Mouse (Mus musculus) bone marrow macrophage, adult 2 months (primary cell): ENCODE measurements at regions not wholly inside any gene's neighbourhood (a gene's known extent, or its start where the extent isn't known, plus 50 kb on each side); places are given as distances from the start of the nearest gene placed in this dataset.

Experiments
- H3K27ac ChIP-seq: 2 replicates; pipeline ENCODE4 v1.5.1; 2012; ENCODE audit warnings: low read depth, low read length; ENCODE audit not compliant: insufficient read depth
- H3K4me1 ChIP-seq: 2 replicates; pipeline ENCODE4 v1.6.1; 2012; ENCODE audit warnings: low read length; ENCODE audit not compliant: control insufficient read depth, insufficient read depth
- H3K4me3 ChIP-seq: 2 replicates; pipeline ENCODE4 v1.5.1; 2012; ENCODE audit warnings: mild to moderate bottlenecking, low read length, moderate library complexity; ENCODE audit not compliant: insufficient read depth
- CTCF ChIP-seq: IDR thresholded peaks from 2 replicates; pipeline ENCODE4 v1.5.1; 2012; ENCODE audit warnings: low read depth, mild to moderate bottlenecking, low read length, moderate library complexity
- POLR2A ChIP-seq: IDR thresholded peaks from 2 replicates; pipeline ENCODE4 v1.6.1; 2012; ENCODE audit warnings: mild to moderate bottlenecking, low read depth, low read length, borderline replicate concordance

DNA sequence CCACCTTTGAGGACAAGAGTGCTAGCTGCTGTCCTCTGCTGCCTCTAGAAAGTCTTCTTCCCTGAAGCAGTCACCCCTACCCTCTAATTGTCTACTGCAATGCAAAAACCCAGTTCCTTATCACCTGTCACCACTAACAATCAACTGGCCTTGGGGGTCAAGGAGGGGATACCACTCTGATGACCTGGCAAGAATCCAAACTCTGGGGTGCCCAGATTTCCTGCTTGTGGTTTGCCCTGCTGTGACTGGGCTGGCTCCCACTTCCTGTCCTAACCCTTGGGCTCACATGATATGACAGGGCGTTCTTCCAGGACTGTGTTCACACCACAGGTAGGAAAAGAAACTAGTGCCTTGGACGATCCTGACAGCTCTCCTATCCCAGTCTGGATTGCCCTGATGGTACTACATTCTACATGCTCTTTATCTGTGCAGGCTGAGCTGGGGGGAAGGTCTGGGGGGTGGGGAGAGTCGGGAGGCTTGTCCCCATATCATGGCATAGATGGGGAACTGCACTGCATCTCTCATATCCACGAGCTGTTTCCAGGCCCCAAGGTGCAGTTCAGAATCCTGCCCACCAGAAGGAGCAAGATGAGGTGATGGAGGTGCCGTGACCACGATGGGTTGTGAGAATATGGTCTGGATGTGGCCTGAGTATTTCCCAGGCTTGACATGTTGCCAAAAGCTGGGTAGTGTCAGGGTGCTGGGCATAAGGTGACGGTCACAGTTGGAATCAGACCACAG is 81.0 kb downstream of the Maf start:
- Histone ChIP-seq H3K27ac (peak overlapping the region; percentile 13; the same call in 1 of the 2 replicates), H3K4me3 (no peak overlapping the region), H3K4me1 (peaks cover 30% of the 10 kb centered on the region)
- no peak for TF ChIP-seq CTCF
- no peak for TF ChIP-seq POLR2A

DNA sequence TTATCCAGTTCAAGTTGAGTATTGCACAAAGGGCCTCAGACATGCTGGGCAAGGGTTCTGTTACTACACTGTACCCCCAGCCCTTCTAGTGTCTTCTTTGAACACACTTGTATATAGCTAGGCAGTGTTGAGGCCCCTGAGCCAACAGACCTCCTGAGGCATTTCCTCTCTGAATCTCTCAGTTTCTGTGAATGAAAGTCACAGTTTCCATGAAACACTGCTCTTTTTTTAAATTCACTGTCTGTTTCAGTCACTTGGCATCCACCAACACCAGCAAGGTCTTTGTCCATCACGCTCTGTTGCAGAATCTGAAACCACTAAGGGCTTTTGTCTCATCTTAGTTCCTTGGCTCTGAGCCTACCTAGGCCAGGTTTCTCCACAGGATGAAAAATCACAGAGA is 82.5 kb downstream of the Maf start:
- peaks cover 33% of the 10 kb centered on the region for H3K4me1 ChIP-seq
- H3K4me3 ChIP-seq, result no peak overlapping the region
- H3K27ac ChIP-seq, result no peak overlapping the region
- TF ChIP-seq CTCF (no peak), POLR2A (no peak)

DNA sequence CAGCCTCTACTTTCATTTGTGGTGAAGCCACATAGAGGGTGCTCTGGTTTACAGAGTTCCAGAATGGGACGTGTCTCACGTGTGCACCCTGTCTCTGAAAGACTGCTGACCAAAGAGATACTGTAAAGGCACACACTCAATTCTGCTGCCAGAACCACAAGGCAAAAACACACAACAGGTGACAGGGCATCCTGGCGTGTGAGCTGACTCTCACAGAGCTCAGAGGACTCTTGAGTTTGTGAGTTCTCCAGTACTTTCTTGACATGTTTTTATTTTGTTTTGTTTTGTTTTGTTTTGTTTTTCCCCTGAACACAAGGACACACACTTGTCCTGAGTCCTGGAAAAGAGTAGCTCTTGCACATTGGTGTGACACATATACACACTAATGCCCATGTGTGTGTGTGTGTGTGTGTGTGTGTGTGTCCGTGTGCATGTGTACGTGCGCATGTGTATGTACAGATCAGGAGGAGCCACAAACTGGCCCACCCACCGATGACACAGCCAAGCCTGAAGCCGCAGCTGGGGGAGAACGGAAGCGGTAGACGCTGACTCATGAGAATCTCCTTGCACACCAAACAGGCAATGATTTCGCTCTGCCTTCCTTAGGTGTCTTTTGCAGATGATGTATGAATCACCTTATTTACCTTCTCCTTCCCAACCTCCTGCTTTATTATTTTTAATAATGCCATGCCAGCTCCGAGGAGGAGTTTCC is 89.4 kb downstream of the Maf start:
- H3K4me3 ChIP-seq, result no peak overlapping the region
- H3K27ac ChIP-seq, result peak overlapping the region; percentile 62
- TF ChIP-seq POLR2A (no peak), CTCF (no peak)
- peaks cover 58% of the 10 kb centered on the region for H3K4me1 ChIP-seq

DNA sequence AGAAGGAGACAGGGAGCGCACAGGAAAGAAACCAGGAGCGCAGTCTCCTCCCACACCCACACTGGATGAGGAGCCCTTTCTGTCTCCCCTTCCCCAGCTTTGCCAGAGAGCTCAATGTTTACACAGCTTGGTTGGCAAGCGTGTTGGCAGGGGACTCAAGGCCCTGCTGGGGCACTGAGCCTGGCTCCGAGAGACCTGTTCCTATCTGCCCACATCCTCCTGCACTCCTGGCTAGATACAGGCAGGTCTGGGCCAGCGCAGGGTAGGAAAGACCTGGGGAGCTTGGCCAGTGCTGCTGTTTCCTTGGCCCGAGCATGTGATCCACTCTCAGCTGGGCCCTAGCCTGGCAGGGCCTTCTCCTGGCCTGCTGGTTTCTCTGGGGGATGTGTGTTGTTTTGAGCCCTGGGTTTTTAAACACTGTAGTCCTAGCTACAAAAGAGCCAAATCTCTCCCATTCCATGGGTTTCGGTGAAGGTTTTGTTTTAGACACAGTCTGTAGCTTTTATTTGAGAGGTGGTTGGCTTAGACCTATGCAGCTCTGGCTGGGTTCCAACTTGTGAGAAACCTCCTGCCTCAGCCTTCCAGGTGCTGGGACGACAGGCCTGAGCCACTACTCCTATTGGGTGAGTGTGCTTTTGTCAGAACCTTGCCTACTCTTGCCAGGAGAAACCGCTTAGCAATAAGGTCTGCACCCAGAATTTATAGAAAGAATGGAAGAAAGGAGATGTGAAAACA is 90.6 kb downstream of the Maf start:
- peaks cover 65% of the 10 kb centered on the region for H3K4me1 ChIP-seq
- no peak overlapping the region for H3K4me3 ChIP-seq
- H3K27ac ChIP-seq, result peak overlapping the region; percentile 62
- no peak for TF ChIP-seq CTCF
- TF ChIP-seq POLR2A, result no peak

DNA sequence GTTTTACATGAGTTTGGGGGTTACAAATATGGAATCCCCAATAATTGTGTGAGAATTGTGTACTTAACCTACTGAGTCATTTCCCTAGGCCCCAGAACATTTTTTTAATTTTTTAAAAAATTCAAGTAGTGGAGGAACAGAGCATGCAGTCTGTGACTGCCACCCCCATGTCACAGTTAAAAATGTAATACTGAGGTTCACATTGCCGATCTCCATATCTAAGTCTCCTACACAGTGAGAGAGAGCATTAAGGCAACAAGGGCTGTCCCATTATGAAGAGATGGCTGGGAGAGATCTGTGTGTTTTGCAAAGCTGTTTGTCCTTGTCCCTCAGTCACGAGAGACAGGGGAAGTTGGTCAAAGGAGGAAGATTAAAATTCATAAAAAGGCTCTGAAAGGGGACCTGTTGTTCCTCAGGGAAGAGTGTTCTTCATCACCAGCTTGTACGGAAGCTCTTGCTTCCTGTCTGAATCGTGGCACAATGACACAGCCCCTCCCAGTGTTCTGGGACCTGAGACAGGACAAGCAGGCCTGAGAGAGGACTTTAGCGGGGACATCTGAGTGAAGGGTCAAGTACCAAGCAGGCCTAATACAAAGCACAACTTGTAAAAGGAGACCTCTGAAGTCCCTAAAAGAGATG is 93.5 kb downstream of the Maf start:
- TF ChIP-seq POLR2A (no peak), CTCF (no peak)
- peak overlapping the region; percentile 98 for H3K27ac ChIP-seq

DNA sequence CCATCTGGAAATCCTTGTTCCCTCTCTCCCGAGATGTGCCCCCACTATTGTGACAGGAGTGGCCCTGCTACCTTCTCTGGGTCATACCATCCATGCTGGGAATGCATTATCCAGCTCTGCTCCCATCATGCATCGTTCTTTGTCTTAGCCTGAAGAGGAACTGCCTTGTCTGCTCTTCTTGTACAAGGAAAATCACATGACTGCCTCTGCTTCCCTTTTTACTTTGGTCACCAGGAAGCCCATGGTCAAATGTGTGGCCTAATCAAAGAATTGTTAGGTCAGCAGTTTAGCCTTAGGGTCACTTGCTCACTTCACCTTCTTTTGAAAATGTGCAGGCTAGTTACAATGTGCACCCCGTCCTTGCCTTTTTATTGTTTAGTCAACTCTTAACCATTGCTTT is 95.5 kb downstream of the Maf start:
- TF ChIP-seq CTCF, result no peak
- TF ChIP-seq POLR2A, result no peak
- peak overlapping the region; percentile 98 for H3K27ac ChIP-seq
- no peak overlapping the region for H3K4me3 ChIP-seq
- H3K4me1 ChIP-seq, result peaks cover 47% of the 10 kb centered on the region

More for the DNA sequence above, 93.5 kb downstream of the Maf start:
- Histone ChIP-seq H3K4me1 (peaks cover 63% of the 10 kb centered on the region), H3K4me3 (no peak overlapping the region)

DNA sequence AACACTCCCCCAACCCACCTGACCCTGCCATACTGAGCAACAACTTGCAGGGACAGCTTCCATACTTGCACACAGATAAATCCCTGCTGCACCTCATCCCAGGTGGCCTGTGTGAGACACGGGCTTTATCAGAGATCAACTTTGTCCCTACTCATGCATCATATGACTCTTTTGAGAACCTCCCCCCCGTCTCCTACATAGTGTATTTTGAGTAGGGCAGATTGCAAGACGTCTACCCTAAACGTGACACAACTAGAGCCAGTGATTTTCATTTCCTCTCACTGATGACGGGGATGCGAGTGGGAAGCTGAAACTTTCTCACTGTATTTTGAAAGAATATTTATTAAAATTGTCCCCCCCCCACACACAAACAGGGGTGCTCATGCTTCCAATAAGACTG is 107.8 kb downstream of the Maf start:
- H3K4me1 ChIP-seq, result peaks cover 46% of the 10 kb centered on the region
- H3K27ac ChIP-seq, result no peak overlapping the region
- TF ChIP-seq POLR2A, result no peak
- TF ChIP-seq CTCF, result no peak
- H3K4me3 ChIP-seq, result no peak overlapping the region

DNA sequence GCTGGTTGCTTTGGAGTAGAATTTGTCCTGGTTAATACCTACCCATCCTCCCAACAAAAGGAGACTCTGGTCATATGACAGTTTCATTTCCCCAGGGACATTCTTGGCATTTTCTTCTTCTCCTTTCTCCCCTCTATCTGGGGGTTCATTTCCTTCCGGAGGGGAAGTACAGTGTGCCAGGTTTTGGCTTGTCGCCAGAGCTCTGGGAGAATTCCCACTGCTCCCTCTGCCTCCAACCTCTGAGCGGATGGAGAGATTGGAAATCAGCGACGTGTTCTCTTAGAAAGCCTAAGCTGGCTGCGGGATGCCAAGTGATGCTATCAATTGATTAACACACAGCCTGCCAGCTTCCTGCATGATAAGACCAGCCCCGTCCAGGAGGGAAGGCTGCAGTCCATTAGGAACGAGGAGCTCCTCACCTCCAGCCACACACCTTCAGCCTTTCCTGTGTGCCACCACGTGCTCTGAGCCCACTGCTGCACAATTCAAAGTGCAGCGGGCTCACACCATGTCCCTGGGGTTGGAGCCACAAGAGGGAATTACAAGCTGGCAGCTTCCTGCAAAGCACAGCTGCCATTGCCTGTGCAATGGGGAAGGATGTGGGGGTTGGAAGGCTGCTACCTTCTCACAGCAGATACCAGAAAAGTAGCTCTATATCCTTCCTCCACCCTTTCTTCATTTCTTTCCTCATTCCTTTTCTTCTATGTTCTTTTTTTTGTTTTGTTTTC is 110.2 kb downstream of the Maf start:
- no peak for TF ChIP-seq POLR2A
- no peak for TF ChIP-seq CTCF
- Histone ChIP-seq H3K4me1 (peaks cover 46% of the 10 kb centered on the region), H3K4me3 (peak overlapping the region; percentile 36), H3K27ac (peak overlapping the region; percentile 95)

DNA sequence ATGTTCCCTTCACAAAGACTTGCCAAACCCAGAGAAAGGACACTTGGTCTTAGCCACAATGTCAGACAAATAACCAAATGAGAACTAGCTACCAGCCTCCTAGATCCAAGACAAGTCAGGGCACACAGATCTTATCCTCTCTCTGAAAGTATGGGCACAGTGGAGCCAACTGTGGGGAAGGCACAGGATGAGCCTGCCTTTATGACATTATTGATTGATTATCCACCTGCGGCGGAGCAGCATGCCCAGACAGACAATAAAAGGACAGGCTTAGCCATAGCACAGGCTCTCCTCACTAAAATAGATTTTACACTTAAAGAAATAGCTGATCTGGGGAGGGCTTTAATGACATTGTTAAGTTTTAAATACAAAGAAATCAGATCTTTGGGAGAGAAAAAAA is 117.9 kb downstream of the Maf start:
- Histone ChIP-seq H3K4me3 (no peak overlapping the region), H3K4me1 (peaks cover 23% of the 10 kb centered on the region), H3K27ac (no peak overlapping the region)
- TF ChIP-seq POLR2A (no peak), CTCF (no peak)
